Mouse (Mus musculus) cerebellum, postnatal 10 days (tissue): ENCODE results near the gene Galns.

ENCODE experiments used
- DNase-seq, 2 experiments: peaks; one replicate each; pipeline ENCODE4 v3.0.0; 2021; ENCODE audit warnings: mixed read lengths in 2 of 2

Gene Galns

DNA sequence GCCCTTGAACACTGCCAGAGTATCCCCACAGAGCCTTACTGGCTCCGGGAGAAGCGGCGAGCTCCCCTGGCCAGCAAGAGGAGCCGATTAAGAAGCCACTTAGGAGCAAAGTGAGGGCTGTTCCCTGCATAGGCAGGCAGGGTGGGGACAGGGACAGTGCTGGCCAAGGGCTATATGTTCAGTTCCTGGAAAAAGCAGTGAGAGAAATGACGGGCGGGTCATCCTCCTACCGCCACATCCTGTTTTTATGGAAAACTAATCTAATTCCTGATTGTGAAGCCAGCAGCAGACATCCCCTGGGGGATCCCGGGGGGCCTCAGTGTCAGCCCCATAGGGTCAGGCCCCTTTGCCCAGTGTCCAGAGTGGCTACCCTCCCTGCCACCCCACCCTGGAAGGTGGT lies 80.0 kb downstream of the Galns start:
- DNase-seq, result no peak

- no peak for DNase-seq
These were observed 82.1 kb downstream of the Galns start for GRCm38 (mm10) chr8:122529159-122529558.
